Mouse (Mus musculus) heart, adult 2 months (tissue): ENCODE measurements at regions not wholly inside any gene's neighbourhood (a gene's known extent, or its start where the extent isn't known, plus 50 kb on each side); places are given as distances from the start of the nearest gene placed in this dataset.
"Not testable (repeated sequence)": the region's sequence is repeated elsewhere in the genome, so short reads cannot be mapped to it uniquely, and the experiment has no call there.

ENCODE experiments used
- CTCF ChIP-seq: fragments of 200-600 bp; IDR thresholded peaks from 2 replicates; pipeline ENCODE4 v1.8.1; 2022; ENCODE audit warnings: antibody characterized with exemption, mild to moderate bottlenecking, moderate library complexity
- EP300 ChIP-seq: fragments of 200-500 bp; IDR thresholded peaks from 2 replicates; pipeline ENCODE4 v1.6.1; 2011; ENCODE audit warnings: low read depth, low read length, control low read depth; ENCODE audit not compliant: insufficient read depth

DNA sequence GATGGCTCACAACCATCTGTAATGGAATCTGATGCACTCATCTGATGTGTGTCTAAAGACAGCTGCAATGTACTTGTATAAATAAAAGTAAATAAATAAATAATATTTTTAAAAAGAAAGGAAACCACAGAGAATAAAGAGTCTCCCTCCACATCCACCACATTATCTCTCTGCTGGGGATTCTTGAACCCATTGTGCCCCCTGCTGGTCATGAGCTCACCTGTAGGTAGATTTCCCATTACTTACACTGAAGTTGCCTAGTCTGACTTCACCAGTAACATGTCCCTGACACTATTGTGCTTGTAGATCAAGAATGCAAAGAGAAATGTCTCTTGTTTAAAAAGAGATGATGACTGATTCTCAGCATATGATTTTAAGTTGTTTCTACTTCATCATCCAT lies 726.9 kb upstream of the Zfp386 start:
- TF ChIP-seq CTCF, EP300: not testable (repeated sequence)
